Mouse (Mus musculus) heart, embryonic 16.5 days (tissue): ENCODE data around the gene Pcbd1. TPM values are rescaled to one million over a fixed set of nuclear protein-coding genes. Genes with fewer than 3 reads are reported as not detected.

Source experiments
- ATAC-seq: fragments of 200-750 bp; cut with Nextera tagmentation; replicated peaks from 2 replicates; pipeline ENCODE4 v1.8.0; 2017; ENCODE audit warnings: moderate number of reproducible peaks; ENCODE audit not compliant: insufficient read depth, low FRiP score; ENCODE audit errors: extremely low read depth
- H3K27ac ChIP-seq: fragments of 300-500 bp; sonication (generic); 2 replicates; pipeline ENCODE4 v1.5.1; 2014; ENCODE audit warnings: mild to moderate bottlenecking, low read length, control low read depth, moderate library complexity
- H3K27me3 ChIP-seq: fragments of 300-500 bp; sonication (generic); 2 replicates; pipeline ENCODE4 v1.6.1; 2014; ENCODE audit warnings: low read length, mixed read lengths; ENCODE audit not compliant: control insufficient read depth, insufficient read depth
- H3K36me3 ChIP-seq: fragments of 300-500 bp; sonication (generic); 2 replicates; pipeline ENCODE4 v1.6.1; 2014; ENCODE audit not compliant: control insufficient read depth, insufficient read depth
- H3K4me1 ChIP-seq: fragments of 300-500 bp; sonication (generic); 2 replicates; pipeline ENCODE4 v1.6.1; 2014; ENCODE audit warnings: low read length, mixed read lengths; ENCODE audit not compliant: control insufficient read depth, insufficient read depth
- H3K4me2 ChIP-seq: fragments of 300-500 bp; sonication (generic); 2 replicates; pipeline ENCODE4 v1.6.1; 2014; ENCODE audit warnings: low read depth, mild to moderate bottlenecking, control low read depth, low read length
- H3K4me3 ChIP-seq: fragments of 300-500 bp; sonication (generic); 2 replicates; pipeline ENCODE4 v1.5.1; 2014; ENCODE audit warnings: mild to moderate bottlenecking, control low read depth, low read length
- H3K9ac ChIP-seq: fragments of 300-500 bp; sonication (generic); 2 replicates; pipeline ENCODE4 v1.6.1; 2014; ENCODE audit warnings: low read length, control low read depth
- H3K9me3 ChIP-seq: fragments of 300-500 bp; sonication (generic); replicated peaks from 2 replicates; pipeline ENCODE4 v1.6.1; 2016; ENCODE audit warnings: low read length; ENCODE audit not compliant: control insufficient read depth
- WGBS: fragments of 180-500 bp; shearing (Covaris S2); extraction: QIAGEN DNeasy Blood & Tissue Kit; methylation state at CpG from one replicate; pipeline ENCODE4 v1.1.7; 2014; 5-methylcytosine and 5-hydroxymethylcytosine counted together
- microRNA-seq: library from miRNA; unstranded; fragments of <30 nt; microRNA quantifications from one replicate; pipeline ENCODE4, GENCODE M21; 2017
- polyA plus RNA-seq: library from polyadenylated mRNA; unstranded; fragments of >200 nt; fragmentation: Nextera tagmentation; extraction: Ambion mirVana; gene quantifications from 2 replicates; pipeline ENCODE4 v1.2.1, GENCODE M21; 2015

Pcbd1 gene
- polyA plus RNA-seq, 1 experiment from 2014 or later = 53.5 TPM

DNA sequence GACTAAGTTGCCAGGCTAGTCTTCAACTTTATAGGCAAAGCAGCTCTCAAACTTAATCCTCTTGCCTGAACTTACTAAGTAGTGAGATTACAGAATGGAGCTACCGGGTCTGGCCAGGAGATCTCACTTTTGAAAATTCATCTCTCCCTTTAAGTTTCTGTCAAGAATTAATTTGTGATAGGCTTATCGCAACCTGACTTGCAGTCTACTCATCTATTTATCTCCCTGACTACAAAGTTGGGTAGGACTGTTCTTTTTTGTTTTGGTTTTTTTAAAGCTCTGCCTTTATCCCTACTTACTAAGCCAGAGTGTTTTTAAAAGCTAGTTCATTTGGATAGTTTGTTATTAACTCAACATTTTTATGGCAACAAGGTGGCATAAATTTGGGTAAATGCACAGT is 35.3 kb downstream of the Pcbd1 start:
- no peaks in the 10 kb centered on the region for H3K27me3 ChIP-seq
- H3K4me2 ChIP-seq = no peak overlapping the region
- ATAC-seq = no peak
- 84% methylated on average over 2 of the region's 2 CpGs for WGBS
- peaks cover 14% of the 10 kb centered on the region; the same call in 1 of the 2 replicates for H3K36me3 ChIP-seq
- no peak overlapping the region for H3K9ac ChIP-seq
- H3K4me1 ChIP-seq = no peaks in the 10 kb centered on the region
- no peak overlapping the region for H3K4me3 ChIP-seq
- no peak overlapping the region for H3K27ac ChIP-seq
- no peaks in the 10 kb centered on the region; the same call in 1 of the 2 replicates for H3K9me3 ChIP-seq

DNA sequence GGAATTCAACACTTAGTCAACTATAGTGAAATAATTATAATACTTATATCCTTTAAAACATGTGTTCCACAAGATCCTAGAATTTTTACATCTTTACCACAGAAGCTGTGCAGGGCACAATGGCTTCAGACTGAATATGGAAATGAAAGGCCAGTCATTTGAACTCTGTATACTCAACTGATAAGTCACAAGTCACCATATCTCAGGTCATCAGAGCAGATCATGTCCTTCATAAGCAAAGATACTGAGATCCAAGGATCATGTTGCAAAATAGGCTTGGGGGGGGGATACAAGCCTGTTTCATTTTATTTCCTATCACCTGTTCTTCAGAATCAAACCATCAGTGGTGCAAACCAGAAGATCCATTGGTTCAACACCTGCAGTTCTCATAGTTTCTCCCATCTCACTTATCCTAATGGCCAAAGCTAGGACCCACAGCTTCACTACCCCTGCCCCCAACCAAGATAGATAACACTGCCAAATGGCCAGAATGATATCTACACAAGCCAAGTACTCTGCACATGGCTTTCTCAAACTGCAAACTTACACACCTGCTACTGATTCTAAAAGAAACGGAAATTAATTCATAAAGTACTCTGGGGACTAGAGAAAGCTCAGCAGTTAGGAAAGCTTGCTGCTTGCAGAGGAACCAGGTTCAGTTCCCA is 39.7 kb downstream of the Pcbd1 start:
- no peak overlapping the region for H3K9ac ChIP-seq

DNA sequence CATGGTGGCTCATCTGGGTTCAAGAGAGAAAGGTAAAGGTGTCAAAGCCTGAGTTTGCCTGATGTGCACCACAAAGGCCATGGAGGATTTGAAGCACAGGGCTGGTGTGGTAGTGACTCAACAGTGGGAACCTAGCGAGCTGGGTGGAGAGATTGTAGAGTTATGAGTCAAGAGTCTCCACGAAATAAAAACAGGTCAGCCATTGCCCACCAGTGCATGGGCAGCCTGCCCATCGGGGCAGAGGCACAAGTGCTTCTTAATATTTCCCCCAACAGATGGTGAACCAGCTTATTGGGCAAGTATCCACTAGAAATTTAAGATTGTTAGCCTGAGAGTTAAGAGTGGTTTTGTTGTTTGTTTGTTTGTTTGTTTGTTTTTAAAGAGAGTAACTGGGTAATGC is 41.8 kb downstream of the Pcbd1 start:
- Histone ChIP-seq H3K9me3 (no peaks in the 10 kb centered on the region; the same call in 1 of the 2 replicates), H3K4me2 (no peak overlapping the region), H3K9ac (no peak overlapping the region), H3K27me3 (no peaks in the 10 kb centered on the region), H3K36me3 (peaks cover 7% of the 10 kb centered on the region; the same call in 1 of the 2 replicates), H3K4me1 (no peaks in the 10 kb centered on the region), H3K27ac (no peak overlapping the region), H3K4me3 (no peak overlapping the region)
- no peak for ATAC-seq
- 77% methylated on average over 3 of the region's 3 CpGs for WGBS

More for the DNA sequence above, 39.7 kb downstream of the Pcbd1 start:
- H3K27me3 ChIP-seq = no peaks in the 10 kb centered on the region
- peaks cover 7% of the 10 kb centered on the region; the same call in 1 of the 2 replicates for H3K36me3 ChIP-seq
- ATAC-seq = no peak
- no peak overlapping the region for H3K4me3 ChIP-seq
- no peaks in the 10 kb centered on the region for H3K4me1 ChIP-seq
- H3K27ac ChIP-seq = no peak overlapping the region
- no peak overlapping the region for H3K4me2 ChIP-seq
- 78% methylated on average over 1 of the region's 1 CpGs for WGBS
- no peaks in the 10 kb centered on the region; the same call in 1 of the 2 replicates for H3K9me3 ChIP-seq

DNA sequence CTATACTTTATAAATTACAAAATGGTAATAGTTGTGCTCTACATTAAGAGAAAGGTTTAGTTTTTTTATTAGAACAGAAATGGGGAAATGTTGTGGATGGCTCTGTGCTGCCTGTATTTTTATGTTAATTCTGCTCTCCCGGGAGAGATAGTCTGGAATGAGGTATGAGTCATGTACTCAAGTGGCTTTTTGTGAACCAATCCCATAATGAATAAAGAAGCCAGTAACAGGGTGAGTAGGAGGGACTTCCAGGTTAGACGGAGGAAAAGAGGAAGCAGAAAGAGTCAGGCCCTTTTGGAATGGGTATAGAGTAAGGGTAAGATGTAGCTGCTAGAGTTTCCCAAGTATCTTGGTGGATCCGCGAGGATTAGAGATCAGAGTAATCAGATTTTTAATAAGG is 44.9 kb downstream of the Pcbd1 start:
- Histone ChIP-seq H3K4me2 (no peak overlapping the region), H3K36me3 (no peaks in the 10 kb centered on the region), H3K9ac (no peak overlapping the region), H3K27me3 (no peaks in the 10 kb centered on the region), H3K27ac (no peak overlapping the region), H3K4me3 (no peak overlapping the region), H3K4me1 (no peaks in the 10 kb centered on the region), H3K9me3 (no peaks in the 10 kb centered on the region)
- 65% methylated on average over 4 of the region's 4 CpGs for WGBS
- ATAC-seq = no peak

DNA sequence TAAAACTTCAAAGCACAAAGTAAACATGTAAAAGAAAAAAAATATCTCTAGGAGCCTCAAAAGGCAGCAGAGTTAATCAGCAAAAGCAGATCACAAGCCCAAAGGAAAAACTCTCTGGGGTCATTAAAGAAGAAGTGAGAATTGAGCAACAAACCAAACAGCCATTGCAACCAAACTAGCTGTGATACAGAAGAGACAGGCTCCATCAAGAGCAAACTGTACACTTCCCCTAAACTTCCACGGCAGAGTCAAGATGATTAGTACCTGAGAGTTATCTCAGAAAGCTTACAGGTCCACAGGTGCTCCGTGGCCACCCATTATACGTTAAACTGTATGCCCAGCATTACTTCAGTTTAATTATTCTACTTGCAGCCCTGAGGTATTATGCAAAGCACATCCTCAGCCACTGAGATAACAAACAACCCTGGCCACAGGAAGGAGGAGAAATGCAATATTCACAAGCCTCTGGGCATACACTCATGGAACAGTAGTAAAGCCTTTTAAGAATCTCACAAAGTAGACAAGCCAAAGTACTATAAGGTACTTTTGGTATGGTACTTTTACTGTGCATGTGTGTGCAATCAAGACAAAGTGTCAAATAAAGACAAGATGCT is 46.2 kb downstream of the Pcbd1 start:
- H3K36me3 ChIP-seq = 0 out of 2 replicates have a peak, but pooled peaks cover 3% of the 10 kb centered on the region
- WGBS = 49% methylated on average over 3 of the region's 3 CpGs
- no peaks in the 10 kb centered on the region for H3K9me3 ChIP-seq
- no peak overlapping the region for H3K4me2 ChIP-seq
- H3K27ac ChIP-seq = no peak overlapping the region
- no peaks in the 10 kb centered on the region for H3K27me3 ChIP-seq
- no peak overlapping the region for H3K9ac ChIP-seq
- H3K4me1 ChIP-seq = no peaks in the 10 kb centered on the region
- ATAC-seq = no peak
- no peak overlapping the region for H3K4me3 ChIP-seq

DNA sequence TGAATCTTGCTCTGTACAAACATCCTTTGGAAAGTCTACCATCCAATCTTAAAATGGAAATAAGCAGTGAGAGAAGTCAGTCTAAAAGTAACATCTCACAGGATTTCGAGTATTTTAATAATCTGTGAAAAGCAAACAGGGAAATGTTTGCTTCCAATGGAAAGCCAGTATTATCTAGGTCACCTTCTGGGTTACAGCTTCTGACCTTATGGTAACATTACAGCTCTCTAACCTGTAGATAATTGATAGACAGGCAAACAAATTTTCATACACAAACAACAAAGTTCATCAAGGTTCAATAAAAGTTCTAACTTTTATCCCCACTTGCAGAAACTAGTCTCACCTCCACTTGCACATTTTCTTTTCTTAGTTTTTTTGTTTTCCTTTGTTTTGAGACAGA is 48.4 kb downstream of the Pcbd1 start:
- H3K4me2 ChIP-seq = no peak overlapping the region
- no peaks in the 10 kb centered on the region for H3K9me3 ChIP-seq
- H3K4me1 ChIP-seq = no peaks in the 10 kb centered on the region
- H3K27ac ChIP-seq = no peak overlapping the region
- H3K27me3 ChIP-seq = no peaks in the 10 kb centered on the region
- 0 out of 2 replicates have a peak, but pooled peaks cover 3% of the 10 kb centered on the region for H3K36me3 ChIP-seq
- no peak overlapping the region for H3K4me3 ChIP-seq
- no peak for ATAC-seq
- WGBS = 76% methylated on average over 1 of the region's 1 CpGs
- H3K9ac ChIP-seq = no peak overlapping the region

DNA sequence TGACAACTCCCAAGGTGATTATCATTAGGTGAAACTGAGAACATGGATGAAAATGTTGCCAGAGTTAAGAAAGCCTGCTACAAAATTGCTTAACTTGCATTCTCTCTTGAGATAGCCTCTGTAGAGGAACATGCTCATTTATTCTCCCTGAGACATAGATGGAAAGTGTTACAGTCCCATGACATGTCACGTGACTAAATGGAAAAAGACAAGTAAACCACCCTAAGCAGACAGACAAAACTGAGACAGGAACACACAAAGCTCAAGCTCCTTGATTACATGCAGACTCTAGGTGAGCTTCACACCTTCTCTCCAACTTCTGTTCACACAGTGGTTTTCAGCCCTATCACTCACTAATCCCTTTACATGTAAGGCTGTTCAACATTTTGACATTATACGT is 54.2 kb downstream of the Pcbd1 start:
- Histone ChIP-seq H3K27me3 (no peaks in the 10 kb centered on the region), H3K36me3 (0 out of 2 replicates have a peak, but pooled peaks cover 3% of the 10 kb centered on the region), H3K4me1 (peaks cover 8% of the 10 kb centered on the region), H3K9ac (no peak overlapping the region), H3K4me2 (no peak overlapping the region), H3K9me3 (no peaks in the 10 kb centered on the region), H3K4me3 (no peak overlapping the region), H3K27ac (no peak overlapping the region)
- WGBS = 86% methylated on average over 2 of the region's 2 CpGs
- ATAC-seq = no peak

Small RNA genes lying within 50 kb of the gene (microRNA-seq; reads per million reads assigned to microRNA genes)
- gene Gm44308 = not detected

Other genes starting within 250 kb of the Pcbd1 start
- gene Sgpl1, start 58.4 kb downstream of the Pcbd1 start, polyA plus RNA-seq = 35.5 and 41.1 TPM in 2 replicates
- 34.0 and 89.2 TPM in 2 replicates for gene Tbata, start 82.6 kb downstream of the Pcbd1 start, polyA plus RNA-seq
- 1.8 TPM in 2 replicates for gene Adamts14, start 184.1 kb downstream of the Pcbd1 start, polyA plus RNA-seq
- 0.13 TPM in 1 of 2 replicates, not detected in the other for gene Prf1, start 208.5 kb downstream of the Pcbd1 start, polyA plus RNA-seq